Mouse (Mus musculus) adrenal gland, adult 2 months (tissue): ENCODE measurements at regions not wholly inside any gene's neighbourhood (a gene's known extent, or its start where the extent isn't known, plus 50 kb on each side); places are given as distances from the start of the nearest gene placed in this dataset.

Experiments
- DNase-seq: peaks from one replicate; pipeline ENCODE4 v3.0.0; 2021

GRCm38 (mm10) chr12:47466740-47467139 is 648.0 kb upstream of the Nova1 start:
- no peak for DNase-seq

GRCm38 (mm10) chr12:47465924-47466323 is 647.2 kb upstream of the Nova1 start:
- no peak for DNase-seq

- no peak for DNase-seq
These were observed 612.9 kb upstream of the Nova1 start for GRCm38 (mm10) chr12:47431669-47432068.

GRCm38 (mm10) chr12:47412251-47412650 is 593.5 kb upstream of the Nova1 start:
- DNase-seq = no peak

GRCm38 (mm10) chr12:47406563-47406962 is 587.8 kb upstream of the Nova1 start:
- DNase-seq = no peak

- peak; percentile 22 for DNase-seq
These were observed 587.4 kb upstream of the Nova1 start for GRCm38 (mm10) chr12:47406131-47406530.

- no peak for DNase-seq
These were observed 564.5 kb upstream of the Nova1 start for GRCm38 (mm10) chr12:47383225-47383624.

- no peak for DNase-seq
These were observed 534.5 kb upstream of the Nova1 start for GRCm38 (mm10) chr12:47353269-47353668.

- no peak for DNase-seq
These were observed 532.5 kb upstream of the Nova1 start for GRCm38 (mm10) chr12:47351229-47351628.

GRCm38 (mm10) chr12:47313413-47313812 is 494.7 kb upstream of the Nova1 start:
- no peak for DNase-seq

GRCm38 (mm10) chr12:47275904-47276303 is 457.2 kb upstream of the Nova1 start:
- no peak for DNase-seq

GRCm38 (mm10) chr12:47272309-47272708 is 453.6 kb upstream of the Nova1 start:
- no peak for DNase-seq

- DNase-seq = no peak
These were observed 445.4 kb upstream of the Nova1 start for GRCm38 (mm10) chr12:47264118-47264517.

GRCm38 (mm10) chr12:47263408-47263807 is 444.7 kb upstream of the Nova1 start:
- DNase-seq = no peak

- DNase-seq = no peak
These were observed 433.6 kb upstream of the Nova1 start for GRCm38 (mm10) chr12:47252306-47252705.

GRCm38 (mm10) chr12:47243623-47244514 is 425.1 kb upstream of the Nova1 start:
- DNase-seq = no peak

GRCm38 (mm10) chr12:47220016-47220415 is 401.3 kb upstream of the Nova1 start:
- DNase-seq = no peak

GRCm38 (mm10) chr12:47219340-47219739 is 400.6 kb upstream of the Nova1 start:
- DNase-seq = no peak

- no peak for DNase-seq
These were observed 392.8 kb upstream of the Nova1 start for GRCm38 (mm10) chr12:47211417-47212104.

GRCm38 (mm10) chr12:47202936-47203335 is 384.2 kb upstream of the Nova1 start:
- DNase-seq = no peak

- DNase-seq = no peak
These were observed 379.9 kb upstream of the Nova1 start for GRCm38 (mm10) chr12:47198609-47199008.

GRCm38 (mm10) chr12:47164736-47165135 is 346.0 kb upstream of the Nova1 start:
- DNase-seq = no peak

- peak; percentile 15 for DNase-seq
These were observed 345.4 kb upstream of the Nova1 start for GRCm38 (mm10) chr12:47164031-47164717.
